24 mouse cellular contexts compared by ENCODE assay signal in genomic region chr1:59360834-59361233, GRCm38 (mm10).
DNase-seq lines count a peak whose midpoint lies in the region; ATAC-seq and TF ChIP-seq lines count a peak whose summit lies in the region.
"Had no signal": no experiment of that assay in that cellular context is flagged by ENCODE, and none has a peak within 500 bp of the region (broad histone marks: within the 10 kb centered on the region; RNA-seq: fewer than 3 reads in every experiment).

No protein-coding gene starts in this region.

- in situ Hi-C loops in ES-E14 (cut with MboI; ENCODE audit: low sequenced_read_pairs in 2 of 2, unreplicated experiment in 2 of 2) = no loop called here

- WGBS in forebrain, embryonic 10.5 days = 60% methylated on average over 3 of the region's 3 CpGs
- WGBS in forebrain, embryonic 13.5 days = 72% methylated on average over 3 of the region's 3 CpGs
- WGBS in liver, embryonic 12.5 days (ENCODE audit: insufficient replicate concordance) = 39% methylated on average over 3 of the region's 3 CpGs
- 55% methylated on average over 3 of the region's 3 CpGs for WGBS in liver, postnatal 0 days (ENCODE audit: insufficient replicate concordance)

- H3K4me2 ChIP-seq in forebrain, embryonic 13.5 days = no peak overlapping the region
- H3K4me2 ChIP-seq in liver, embryonic 12.5 days = no peak overlapping the region
- H3K4me2 ChIP-seq in liver, postnatal 0 days (ENCODE audit: low read depth, low read length) = no peak overlapping the region
- H3K4me2 ChIP-seq: embryonic facial prominence, embryonic 12.5 days; forebrain, embryonic 12.5 days; forebrain, embryonic 15.5 days had no signal

- H3K9me3 ChIP-seq in forebrain, embryonic 10.5 days = no peaks in the 10 kb centered on the region
- H3K9me3 ChIP-seq in forebrain, embryonic 13.5 days (replicated peaks) = no peaks in the 10 kb centered on the region
- H3K9me3 ChIP-seq in liver, embryonic 12.5 days (replicated peaks) = no peaks in the 10 kb centered on the region
- no peaks in the 10 kb centered on the region for H3K9me3 ChIP-seq in liver, postnatal 0 days (ENCODE audit: low read length)
- H3K9me3 ChIP-seq in ES-E14 (ENCODE audit: control insufficient read depth, insufficient read depth, low read depth, low read length) = no peaks in the 10 kb centered on the region
- H3K9me3 ChIP-seq: embryonic facial prominence, embryonic 10.5 days; embryonic facial prominence, embryonic 12.5 days; forebrain, embryonic 12.5 days; forebrain, embryonic 15.5 days had no signal

- no peak for TF ChIP-seq EP300 in liver, postnatal 0 days (IDR thresholded peaks at IDR 0.05; ENCODE audit: low read depth)

- no peaks in the 10 kb centered on the region for H3K27me3 ChIP-seq in forebrain, embryonic 10.5 days (ENCODE audit: poor library complexity, severe bottlenecking)
- H3K27me3 ChIP-seq in forebrain, embryonic 13.5 days = no peaks in the 10 kb centered on the region
- no peaks in the 10 kb centered on the region for H3K27me3 ChIP-seq in liver, embryonic 12.5 days (replicated peaks)
- H3K27me3 ChIP-seq in liver, postnatal 0 days (ENCODE audit: insufficient read depth, low read length) = no peaks in the 10 kb centered on the region
- H3K27me3 ChIP-seq: CH12.LX; embryonic facial prominence, embryonic 12.5 days; forebrain, embryonic 12.5 days; forebrain, embryonic 15.5 days; Patski had no signal

- no peak for TF ChIP-seq CTCF in liver, postnatal 0 days (IDR thresholded peaks at IDR 0.05; ENCODE audit: low read depth)

- no peaks in the 10 kb centered on the region for H3K36me3 ChIP-seq in forebrain, embryonic 10.5 days (replicated peaks)
- H3K36me3 ChIP-seq in forebrain, embryonic 13.5 days (ENCODE audit: poor library complexity, severe bottlenecking) = no peaks in the 10 kb centered on the region
- no peaks in the 10 kb centered on the region for H3K36me3 ChIP-seq in liver, embryonic 12.5 days
- no peaks in the 10 kb centered on the region for H3K36me3 ChIP-seq in liver, postnatal 0 days (replicated peaks; ENCODE audit: insufficient read depth, low read length)
- no peaks in the 10 kb centered on the region for H3K36me3 ChIP-seq in ES-E14 (ENCODE audit: control insufficient read depth, insufficient read depth, low read length, poor library complexity, severe bottlenecking)
- H3K36me3 ChIP-seq: embryonic facial prominence, embryonic 10.5 days; embryonic facial prominence, embryonic 12.5 days; forebrain, embryonic 12.5 days; forebrain, embryonic 15.5 days had no signal

- H3K4me3 ChIP-seq in forebrain, embryonic 10.5 days = no peak overlapping the region
- H3K4me3 ChIP-seq in forebrain, embryonic 13.5 days = no peak overlapping the region
- H3K4me3 ChIP-seq in liver, embryonic 12.5 days = no peak overlapping the region
- H3K4me3 ChIP-seq in liver, postnatal 0 days (ENCODE audit: low read depth, low read length) = no peak overlapping the region
- H3K4me3 ChIP-seq in ES-E14 (ENCODE audit: insufficient read depth in 1 of 2, low read depth in 1 of 2, low read length in 2 of 2, poor library complexity in 1 of 2, severe bottlenecking in 1 of 2) = no peak overlapping the region
- H3K4me3 ChIP-seq: embryonic facial prominence, embryonic 10.5 days; embryonic facial prominence, embryonic 12.5 days; forebrain, embryonic 12.5 days; forebrain, embryonic 15.5 days had no signal

- H3K4me1 ChIP-seq in forebrain, embryonic 10.5 days = peaks cover 9% of the 10 kb centered on the region; the same call in 1 of the 2 replicates
- no peaks in the 10 kb centered on the region for H3K4me1 ChIP-seq in forebrain, embryonic 13.5 days
- peaks cover 51% of the 10 kb centered on the region for H3K4me1 ChIP-seq in liver, embryonic 12.5 days
- H3K4me1 ChIP-seq in liver, postnatal 0 days (ENCODE audit: insufficient read depth) = no peaks in the 10 kb centered on the region; the same call in 1 of the 2 replicates
- peaks cover 0 to 6% of the 10 kb centered on the region in 2 experiments; a peak in 1 of 4 replicates for H3K4me1 ChIP-seq in ES-E14 (ENCODE audit: control insufficient read depth in 2 of 2, insufficient read depth in 2 of 2, low read length in 2 of 2, poor library complexity in 1 of 2)
- H3K4me1 ChIP-seq: embryonic facial prominence, embryonic 12.5 days; forebrain, embryonic 15.5 days had no signal

- ATAC-seq in forebrain, embryonic 13.5 days = no peak
- no peak for ATAC-seq in liver, embryonic 12.5 days
- ATAC-seq in liver, postnatal 0 days = no peak
- ATAC-seq: activated CD4-positive, CD25-positive, alpha-beta regulatory T cell, adult 4 months; CD4-positive, CD25-positive, alpha-beta regulatory T cell, adult 4 months; forebrain, embryonic 15.5 days; forebrain, postnatal 0 days; Patski had no signal

- H3K27ac ChIP-seq in forebrain, embryonic 10.5 days = 0 out of 2 replicates have a peak overlapping the region, but pooled peaks have one; percentile 6
- no peak overlapping the region for H3K27ac ChIP-seq in forebrain, embryonic 13.5 days
- peak overlapping the region; percentile 36; the same call in 1 of the 2 replicates for H3K27ac ChIP-seq in liver, embryonic 12.5 days
- H3K27ac ChIP-seq in liver, postnatal 0 days (ENCODE audit: low read depth) = no peak overlapping the region
- no peak overlapping the region for H3K27ac ChIP-seq in ES-E14 (ENCODE audit: insufficient read depth, low read depth, low read length, poor library complexity, severe bottlenecking)
- H3K27ac ChIP-seq: embryonic facial prominence, embryonic 10.5 days; embryonic facial prominence, embryonic 12.5 days; forebrain, embryonic 12.5 days; forebrain, embryonic 15.5 days had no signal

- H3K9ac ChIP-seq in forebrain, embryonic 13.5 days = no peak overlapping the region
- no peak overlapping the region for H3K9ac ChIP-seq in liver, embryonic 12.5 days
- H3K9ac ChIP-seq in liver, postnatal 0 days (replicated peaks) = no peak overlapping the region
- H3K9ac ChIP-seq in ES-E14 (ENCODE audit: insufficient read depth, low read depth, low read length, poor library complexity, severe bottlenecking) = peak overlapping the region; percentile 30; the same call in 1 of the 2 replicates
- H3K9ac ChIP-seq: embryonic facial prominence, embryonic 12.5 days; forebrain, embryonic 12.5 days; forebrain, embryonic 15.5 days; forebrain, postnatal 0 days had no signal

- DNase-seq in forebrain, embryonic 10.5 days (ENCODE audit: extremely low spot score, low spot score) = no peak
- DNase-seq in liver, postnatal 0 days = no peak
- DNase-seq in ES-E14 (ENCODE audit: low read depth, low spot score) = no peak
- no peak for DNase-seq in gastrocnemius, adult 18-20 months (ENCODE audit: low spot score)
- DNase-seq: adrenal gland, adult 8-10 months; adrenal gland, postnatal 14 days; adrenal gland, postnatal 36 days; B cell, adult 2 months; cerebellum, adult 11-12 months; cerebellum, adult 2 months; cerebellum, adult 9-10 months; cerebellum, postnatal 10 days; cerebellum, postnatal 25 days; forebrain, postnatal 0 days had no signal

TF ChIP-seq in ES-E14, 5 proteins besides CTCF, POLR2A, EP300 and RAD21:
- no peak for TF ChIP-seq ZNF384 (IDR thresholded peaks at IDR 0.05; ENCODE audit: low read depth, low read length)
- no peak for TF ChIP-seq ZC3H11A (IDR thresholded peaks at IDR 0.05; ENCODE audit: borderline replicate concordance, low read depth, low read length)
- TF ChIP-seq HCFC1 (IDR thresholded peaks at IDR 0.05; ENCODE audit: borderline replicate concordance, insufficient read depth, low read length) = no peak

Comparison
In these comparisons a context has a peak if more than half of its experiments do, and no peak if none do; other contexts are left out.
1. H3K27ac ChIP-seq: peak in forebrain, embryonic 10.5 days (single experiment) and liver, embryonic 12.5 days (single experiment); none in forebrain, embryonic 13.5 days (single experiment), liver, postnatal 0 days (single experiment) and ES-E14 (single experiment).